Mouse (Mus musculus): ENCODE data around the gene Atp5s. TPM values are rescaled to one million over a fixed set of nuclear protein-coding genes. Genes with fewer than 3 reads are reported as not detected.
A peak's percentile ranks its signal among the peaks of the same experiment; 100 is the strongest.

Atp5s gene
- polyA plus RNA-seq, 1 experiment from 2014 or later = 21.2 TPM

GRCm38 (mm10) chr12:69693471-69693870 is 31.3 kb upstream of the Atp5s start:
- H3K4me3 ChIP-seq (replicated peaks) = no peak overlapping the region

GRCm38 (mm10) chr12:69696746-69697145 is 28.0 kb upstream of the Atp5s start:
- H3K36me3 ChIP-seq = peaks cover 38% of the 10 kb centered on the region
- H3K9ac ChIP-seq = no peak overlapping the region
- no peaks in the 10 kb centered on the region; the same call in 1 of the 2 replicates for H3K4me1 ChIP-seq (replicated peaks)
- no peak overlapping the region for H3K4me2 ChIP-seq
- no peak overlapping the region for H3K27ac ChIP-seq
- WGBS (ENCODE audit: insufficient replicate concordance) = 71% methylated on average over 5 of the region's 5 CpGs
- DNase-seq (peak; percentile 33), ATAC-seq (ENCODE audit: low read depth) (no peak)
- H3K9me3 ChIP-seq (replicated peaks) = no peaks in the 10 kb centered on the region
- no peaks in the 10 kb centered on the region for H3K27me3 ChIP-seq
- H3K4me3 ChIP-seq (replicated peaks) = no peak overlapping the region

More at GRCm38 (mm10) chr12:69693471-69693870, 31.3 kb upstream of the Atp5s start:
- H3K36me3 ChIP-seq = peaks cover 30% of the 10 kb centered on the region
- no peak overlapping the region for H3K27ac ChIP-seq
- no peaks in the 10 kb centered on the region for H3K27me3 ChIP-seq
- 87% methylated on average over 17 of the region's 17 CpGs for WGBS (ENCODE audit: insufficient replicate concordance)
- no peaks in the 10 kb centered on the region; the same call in 1 of the 2 replicates for H3K4me1 ChIP-seq (replicated peaks)
- H3K9me3 ChIP-seq (replicated peaks) = no peaks in the 10 kb centered on the region
- H3K4me2 ChIP-seq = no peak overlapping the region
- no peak for ATAC-seq (ENCODE audit: low read depth)
- DNase-seq = no peak
- no peak overlapping the region for H3K9ac ChIP-seq

- DNase-seq (no peak), ATAC-seq (ENCODE audit: low read depth) (no peak)
- H3K27ac ChIP-seq = no peak overlapping the region
- no peaks in the 10 kb centered on the region for H3K9me3 ChIP-seq (replicated peaks)
- no peaks in the 10 kb centered on the region; the same call in 1 of the 2 replicates for H3K4me1 ChIP-seq (replicated peaks)
- H3K36me3 ChIP-seq = peaks cover 37% of the 10 kb centered on the region
- WGBS (ENCODE audit: insufficient replicate concordance) = 80% methylated on average over 6 of the region's 6 CpGs
- no peak overlapping the region for H3K9ac ChIP-seq
- no peak overlapping the region for H3K4me2 ChIP-seq
- H3K4me3 ChIP-seq (replicated peaks) = no peak overlapping the region
- no peaks in the 10 kb centered on the region for H3K27me3 ChIP-seq
Observed at GRCm38 (mm10) chr12:69698352-69698751, 26.4 kb upstream of the Atp5s start.

GRCm38 (mm10) chr12:69704799-69705458 is 19.8 kb upstream of the Atp5s start:
- no peak overlapping the region for H3K4me2 ChIP-seq
- ATAC-seq (ENCODE audit: low read depth) (peak; percentile 93), DNase-seq (no peak)
- no peak overlapping the region for H3K27ac ChIP-seq
- no peaks in the 10 kb centered on the region for H3K27me3 ChIP-seq
- H3K36me3 ChIP-seq = peaks cover 27% of the 10 kb centered on the region
- no peaks in the 10 kb centered on the region for H3K9me3 ChIP-seq (replicated peaks)
- 71% methylated on average over 11 of the region's 11 CpGs for WGBS (ENCODE audit: insufficient replicate concordance)
- peaks cover 8% of the 10 kb centered on the region for H3K4me1 ChIP-seq (replicated peaks)
- H3K4me3 ChIP-seq (replicated peaks) = no peak overlapping the region
- no peak overlapping the region for H3K9ac ChIP-seq

- ATAC-seq (ENCODE audit: low read depth) (no peak), DNase-seq (no peak)
Observed at GRCm38 (mm10) chr12:69713628-69714027, 11.1 kb upstream of the Atp5s start.

GRCm38 (mm10) chr12:69722857-69723256 is 1.9 kb upstream of the Atp5s start:
- H3K4me1 ChIP-seq (replicated peaks) = peaks cover 35% of the 10 kb centered on the region
- 0 out of 2 replicates have a peak overlapping the region, but pooled peaks have one; percentile 29 for H3K9ac ChIP-seq
- H3K27me3 ChIP-seq = no peaks in the 10 kb centered on the region
- ATAC-seq (ENCODE audit: low read depth) (no peak), DNase-seq (no peak)
- H3K36me3 ChIP-seq = peaks cover 40% of the 10 kb centered on the region
- no peak overlapping the region for H3K27ac ChIP-seq
- H3K4me2 ChIP-seq = peak overlapping the region; percentile 98; the same call in 1 of the 2 replicates
- WGBS (ENCODE audit: insufficient replicate concordance) = 78% methylated on average over 3 of the region's 3 CpGs
- H3K4me3 ChIP-seq (replicated peaks) = no peak overlapping the region
- H3K9me3 ChIP-seq (replicated peaks) = peaks cover 17% of the 10 kb centered on the region

More at GRCm38 (mm10) chr12:69713628-69714027, 11.1 kb upstream of the Atp5s start:
- no peaks in the 10 kb centered on the region for H3K4me1 ChIP-seq (replicated peaks)
- H3K4me2 ChIP-seq = no peak overlapping the region
- no peaks in the 10 kb centered on the region for H3K27me3 ChIP-seq
- no peak overlapping the region for H3K27ac ChIP-seq
- H3K9me3 ChIP-seq (replicated peaks) = 0 out of 2 replicates have a peak, but pooled peaks cover 4% of the 10 kb centered on the region
- H3K9ac ChIP-seq = no peak overlapping the region
- no peak overlapping the region for H3K4me3 ChIP-seq (replicated peaks)
- peaks cover 24% of the 10 kb centered on the region for H3K36me3 ChIP-seq

GRCm38 (mm10) chr12:69723376-69723775 is 1.4 kb upstream of the Atp5s start:
- H3K4me1 ChIP-seq (replicated peaks) = peaks cover 35% of the 10 kb centered on the region
- peak overlapping the region; percentile 87 for H3K9ac ChIP-seq
- H3K36me3 ChIP-seq = peaks cover 34% of the 10 kb centered on the region
- H3K9me3 ChIP-seq (replicated peaks) = peaks cover 14% of the 10 kb centered on the region
- DNase-seq = no peak
- peak overlapping the region; percentile 98 for H3K4me2 ChIP-seq
- no peak for ATAC-seq (ENCODE audit: low read depth)
- no peak overlapping the region; the same call in 1 of the 2 replicates for H3K27ac ChIP-seq
- WGBS (ENCODE audit: insufficient replicate concordance) = 37% methylated on average over 2 of the region's 2 CpGs
- H3K4me3 ChIP-seq (replicated peaks) = peak overlapping the region; percentile 85
- no peaks in the 10 kb centered on the region for H3K27me3 ChIP-seq

GRCm38 (mm10) chr12:69724018-69724710 is 586 bp upstream of the Atp5s start:
- Histone ChIP-seq H3K27ac (peak overlapping the region; percentile 98), H3K9me3 (replicated peaks) (peaks cover 10% of the 10 kb centered on the region), H3K9ac (peak overlapping the region; percentile 87), H3K36me3 (peaks cover 26% of the 10 kb centered on the region), H3K27me3 (no peaks in the 10 kb centered on the region), H3K4me3 (replicated peaks) (peak overlapping the region; percentile 85), H3K4me1 (replicated peaks) (peaks cover 35% of the 10 kb centered on the region), H3K4me2 (peak overlapping the region; percentile 98)
- ATAC-seq (ENCODE audit: low read depth) (no peak), DNase-seq (no peak)
- WGBS (ENCODE audit: insufficient replicate concordance) = 2% methylated on average over 24 of the region's 24 CpGs

- Histone ChIP-seq H3K4me2 (no peak overlapping the region), H3K27me3 (no peaks in the 10 kb centered on the region), H3K4me1 (replicated peaks) (peaks cover 40% of the 10 kb centered on the region), H3K9ac (no peak overlapping the region), H3K36me3 (no peaks in the 10 kb centered on the region), H3K27ac (no peak overlapping the region), H3K9me3 (replicated peaks) (no peaks in the 10 kb centered on the region), H3K4me3 (replicated peaks) (no peak overlapping the region)
- DNase-seq (no peak), ATAC-seq (ENCODE audit: low read depth) (no peak)
- WGBS (ENCODE audit: insufficient replicate concordance) = 91% methylated on average over 1 of the region's 1 CpGs
Observed at GRCm38 (mm10) chr12:69729246-69729645, 4.5 kb downstream of the Atp5s start.

- no peaks in the 10 kb centered on the region for H3K36me3 ChIP-seq
- H3K4me3 ChIP-seq (replicated peaks) = no peak overlapping the region
- whole genome bisulfite sequencing (ENCODE audit: insufficient replicate concordance) = 90% methylated on average over 1 of the region's 1 CpGs
- H3K4me1 ChIP-seq (replicated peaks) = peaks cover 37% of the 10 kb centered on the region
- no peaks in the 10 kb centered on the region for H3K9me3 ChIP-seq (replicated peaks)
- H3K4me2 ChIP-seq = no peak overlapping the region
- DNase-seq (no peak), ATAC-seq (ENCODE audit: low read depth) (no peak)
- no peaks in the 10 kb centered on the region for H3K27me3 ChIP-seq
- H3K27ac ChIP-seq = no peak overlapping the region
- no peak overlapping the region for H3K9ac ChIP-seq
Observed at GRCm38 (mm10) chr12:69730306-69730705, 5.6 kb downstream of the Atp5s start.

- DNase-seq = no peak
- Histone ChIP-seq H3K4me3 (replicated peaks) (no peak overlapping the region), H3K27ac (peak overlapping the region; percentile 35; the same call in 1 of the 2 replicates), H3K9me3 (replicated peaks) (no peaks in the 10 kb centered on the region), H3K27me3 (no peaks in the 10 kb centered on the region), H3K4me1 (replicated peaks) (peaks cover 27% of the 10 kb centered on the region), H3K9ac (no peak overlapping the region), H3K4me2 (no peak overlapping the region), H3K36me3 (no peaks in the 10 kb centered on the region)
- 61% methylated on average over 5 of the region's 5 CpGs for WGBS (ENCODE audit: insufficient replicate concordance)
- no peak for ATAC-seq (ENCODE audit: low read depth)
Observed at GRCm38 (mm10) chr12:69732221-69732620, 7.5 kb downstream of the Atp5s start.
